Mouse (Mus musculus): ENCODE data around the gene Olfr74. TPM values are rescaled to one million over a fixed set of nuclear protein-coding genes. Genes with fewer than 3 reads are reported as not detected.
"Not testable (repeated sequence)": the region's sequence is repeated elsewhere in the genome, so short reads cannot be mapped to it uniquely, and the experiment has no call there.

The Olfr74 gene
- polyA plus RNA-seq (2014; fragmentation: Nextera tagmentation; extraction: Ambion mirVana): not detected in 2 replicates

GRCm38 (mm10) chr2:87974563-87974962 lies at the start of gene Olfr74:
Gene Olfr74 (minus strand): TSS chr2:87974663.
- no peak within 1 kb of the TSS for H3K4me3 ChIP-seq (ENCODE audit: low read depth, low read length)
- WGBS: 74% methylated on average over 3 of the region's 3 CpGs
- no peak for ATAC-seq (replicated peaks; ENCODE audit: insufficient number of reproducible peaks, low FRiP score, low TSS enrichment, low read depth)

DNA sequence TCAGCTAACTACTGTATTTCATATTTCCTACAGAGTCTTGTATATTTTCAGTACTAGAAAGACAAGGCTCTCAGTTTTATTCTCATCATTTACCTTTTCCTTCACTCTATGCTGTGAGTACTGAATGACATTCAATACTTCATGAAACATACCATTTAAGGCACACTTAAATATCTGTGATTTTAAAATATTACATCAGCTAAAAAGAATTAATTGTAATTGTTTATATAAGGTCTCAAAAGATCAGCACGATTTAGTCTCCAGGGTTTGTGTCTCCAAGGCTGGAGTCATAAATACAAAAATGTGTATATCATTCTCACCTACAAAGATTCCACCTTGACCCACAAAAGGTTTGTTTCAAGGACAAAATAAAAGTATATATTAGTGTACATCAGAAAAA lies 48.0 kb upstream of the Olfr74 start, which contains the start of gene Olfr1161:
Olfr1161 (plus strand) TSS at position 301 of the 400 bp plus-strand sequence.
- H3K36me3 ChIP-seq (replicated peaks; ENCODE audit: control insufficient read depth, insufficient read depth, low read depth, low read length); H3K4me1 ChIP-seq (ENCODE audit: control insufficient read depth, insufficient read depth, low read length); ATAC-seq (replicated peaks; ENCODE audit: insufficient number of reproducible peaks, low FRiP score, low TSS enrichment, low read depth); H3K9me3 ChIP-seq (replicated peaks; ENCODE audit: control insufficient read depth, low read length); DNase-seq (ENCODE audit: low spot score); H3K9ac ChIP-seq (replicated peaks; ENCODE audit: low read length); H3K4me3 ChIP-seq (ENCODE audit: low read depth, low read length); H3K27ac ChIP-seq (replicated peaks; ENCODE audit: low read depth, low read length); H3K27me3 ChIP-seq (ENCODE audit: control insufficient read depth, insufficient read depth, low read length); H3K4me2 ChIP-seq (ENCODE audit: low read depth, low read length): not testable (repeated sequence)
- 82% methylated on average over 1 of the region's 1 CpGs for WGBS

More at GRCm38 (mm10) chr2:87974563-87974962, at the start of gene Olfr74:
- DNase-seq (ENCODE audit: low spot score): no peak
- Histone ChIP-seq H3K4me1 (ENCODE audit: control insufficient read depth, insufficient read depth, low read length) (no peaks in the 10 kb centered on the region), H3K9ac (replicated peaks; ENCODE audit: low read length) (no peak within 1 kb of the TSS), H3K4me2 (ENCODE audit: low read depth, low read length) (no peak within 1 kb of the TSS), H3K27me3 (ENCODE audit: control insufficient read depth, insufficient read depth, low read length) (no peaks in the 10 kb centered on the region), H3K36me3 (replicated peaks; ENCODE audit: control insufficient read depth, insufficient read depth, low read depth, low read length) (no peaks in the 10 kb centered on the region), H3K9me3 (replicated peaks; ENCODE audit: control insufficient read depth, low read length) (no peaks in the 10 kb centered on the region), H3K27ac (replicated peaks; ENCODE audit: low read depth, low read length) (no peak within 1 kb of the TSS)

GRCm38 (mm10) chr2:88007515-88008318 lies 33.3 kb upstream of the Olfr74 start, which contains the start of gene Olfr1160:
Gene Olfr1160 (minus strand): TSS chr2:88008268.
- H3K9me3 ChIP-seq (replicated peaks; ENCODE audit: control insufficient read depth, low read length): no peaks in the 10 kb centered on the region
- no peak within 1 kb of the TSS for H3K4me3 ChIP-seq (ENCODE audit: low read depth, low read length)
- no peaks in the 10 kb centered on the region for H3K4me1 ChIP-seq (ENCODE audit: control insufficient read depth, insufficient read depth, low read length)
- no peaks in the 10 kb centered on the region for H3K27me3 ChIP-seq (ENCODE audit: control insufficient read depth, insufficient read depth, low read length)
- no peaks in the 10 kb centered on the region for H3K36me3 ChIP-seq (replicated peaks; ENCODE audit: control insufficient read depth, insufficient read depth, low read depth, low read length)
- DNase-seq (ENCODE audit: low spot score) (no peak), ATAC-seq (replicated peaks; ENCODE audit: insufficient number of reproducible peaks, low FRiP score, low TSS enrichment, low read depth) (no peak)
- H3K9ac ChIP-seq (replicated peaks; ENCODE audit: low read length): no peak within 1 kb of the TSS
- H3K27ac ChIP-seq (replicated peaks; ENCODE audit: low read depth, low read length): no peak within 1 kb of the TSS
- H3K4me2 ChIP-seq (ENCODE audit: low read depth, low read length): no peak within 1 kb of the TSS

DNA sequence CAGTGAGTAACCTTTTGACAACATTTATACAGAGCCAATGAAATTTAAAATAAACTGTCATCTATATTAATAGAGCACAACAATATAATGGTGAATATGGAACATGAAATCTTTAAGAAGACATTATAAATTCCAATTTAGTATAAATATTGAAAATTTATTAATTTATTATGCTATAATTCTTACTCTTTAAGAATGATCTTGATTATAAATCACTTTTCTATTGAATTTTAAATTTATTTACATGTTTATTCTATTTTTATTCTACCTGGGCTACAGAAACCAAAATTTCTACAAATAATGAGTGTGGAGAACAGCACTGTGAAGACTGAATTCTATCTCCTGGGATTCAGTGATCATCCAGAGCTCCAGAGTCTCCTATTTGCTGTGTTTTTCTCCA lies 15.3 kb upstream of the Olfr74 start, which contains the start of gene Olfr1158:
Olfr1158 (plus strand) TSS at position 301 of the 400 bp plus-strand sequence.
- no peaks in the 10 kb centered on the region for H3K36me3 ChIP-seq (replicated peaks; ENCODE audit: control insufficient read depth, insufficient read depth, low read depth, low read length)
- H3K9ac ChIP-seq (replicated peaks; ENCODE audit: low read length): no peak within 1 kb of the TSS
- no peak for DNase-seq (ENCODE audit: low spot score)
- no peak within 1 kb of the TSS for H3K4me2 ChIP-seq (ENCODE audit: low read depth, low read length)
- no peak within 1 kb of the TSS for H3K4me3 ChIP-seq (ENCODE audit: low read depth, low read length)
- H3K9me3 ChIP-seq (replicated peaks; ENCODE audit: control insufficient read depth, low read length): no peaks in the 10 kb centered on the region
- no peak for ATAC-seq (replicated peaks; ENCODE audit: insufficient number of reproducible peaks, low FRiP score, low TSS enrichment, low read depth)
- H3K27me3 ChIP-seq (ENCODE audit: control insufficient read depth, insufficient read depth, low read length): no peaks in the 10 kb centered on the region
- no peaks in the 10 kb centered on the region for H3K4me1 ChIP-seq (ENCODE audit: control insufficient read depth, insufficient read depth, low read length)
- no peak within 1 kb of the TSS for H3K27ac ChIP-seq (replicated peaks; ENCODE audit: low read depth, low read length)

DNA sequence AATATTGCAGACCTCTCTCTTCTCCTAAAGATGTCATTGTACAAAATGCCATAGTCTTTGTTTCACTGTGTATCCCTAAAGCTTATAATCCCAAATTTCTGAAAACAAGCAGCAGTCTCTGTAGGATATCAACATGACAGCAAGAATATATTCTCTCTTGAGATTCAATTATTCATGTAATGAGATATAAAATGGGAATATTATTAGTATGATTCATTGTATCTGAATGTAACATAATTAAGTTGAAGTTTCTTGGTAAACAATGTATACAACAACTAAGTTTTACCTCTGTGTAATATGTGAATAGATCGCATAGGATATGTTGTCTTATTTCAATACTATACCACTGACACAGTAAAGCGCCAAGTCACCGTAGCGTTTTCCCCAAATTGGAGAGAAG lies 6.3 kb downstream of the Olfr74 start, which contains the start of gene Olfr1157:
Olfr1157 (minus strand) TSS at position 101 of the 400 bp plus-strand sequence.
- no peak within 1 kb of the TSS for H3K9ac ChIP-seq (replicated peaks; ENCODE audit: low read length)
- H3K27me3 ChIP-seq (ENCODE audit: control insufficient read depth, insufficient read depth, low read length): no peaks in the 10 kb centered on the region
- H3K36me3 ChIP-seq (replicated peaks; ENCODE audit: control insufficient read depth, insufficient read depth, low read depth, low read length): no peaks in the 10 kb centered on the region
- H3K9me3 ChIP-seq (replicated peaks; ENCODE audit: control insufficient read depth, low read length): no peaks in the 10 kb centered on the region
- ATAC-seq (replicated peaks; ENCODE audit: insufficient number of reproducible peaks, low FRiP score, low TSS enrichment, low read depth) (no peak), DNase-seq (ENCODE audit: low spot score) (no peak)
- no peak within 1 kb of the TSS for H3K4me3 ChIP-seq (ENCODE audit: low read depth, low read length)
- 96% methylated on average over 4 of the region's 4 CpGs for WGBS
- H3K27ac ChIP-seq (replicated peaks; ENCODE audit: low read depth, low read length): no peak within 1 kb of the TSS
- H3K4me1 ChIP-seq (ENCODE audit: control insufficient read depth, insufficient read depth, low read length): no peaks in the 10 kb centered on the region
- no peak within 1 kb of the TSS for H3K4me2 ChIP-seq (ENCODE audit: low read depth, low read length)

DNA sequence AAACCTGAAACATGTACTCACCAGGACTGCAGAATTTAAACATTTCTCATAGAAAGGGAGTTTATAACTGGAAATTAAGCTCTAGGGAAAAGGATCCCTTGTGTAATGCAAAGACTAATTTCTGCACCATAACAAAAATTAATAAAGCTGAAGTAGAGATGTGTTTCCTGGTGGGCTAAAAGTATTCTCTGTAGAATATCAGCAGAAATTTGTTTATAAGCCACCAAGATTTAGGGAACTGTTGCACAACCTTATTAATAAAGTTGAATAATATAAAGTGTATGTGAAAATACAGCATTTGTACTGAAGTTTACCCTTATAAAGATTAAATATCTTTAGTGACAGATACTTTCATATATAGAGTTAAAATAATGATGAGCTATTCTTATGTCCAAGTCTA lies 21.5 kb downstream of the Olfr74 start, which contains the start of gene Olfr1156:
Olfr1156 (minus strand) TSS at position 101 of the 400 bp plus-strand sequence.
- Histone ChIP-seq H3K4me3 (ENCODE audit: low read depth, low read length) (no peak within 1 kb of the TSS), H3K4me1 (ENCODE audit: control insufficient read depth, insufficient read depth, low read length) (no peaks in the 10 kb centered on the region), H3K27ac (replicated peaks; ENCODE audit: low read depth, low read length) (no peak within 1 kb of the TSS), H3K27me3 (ENCODE audit: control insufficient read depth, insufficient read depth, low read length) (no peaks in the 10 kb centered on the region), H3K9me3 (replicated peaks; ENCODE audit: control insufficient read depth, low read length) (no peaks in the 10 kb centered on the region), H3K4me2 (ENCODE audit: low read depth, low read length) (no peak within 1 kb of the TSS), H3K36me3 (replicated peaks; ENCODE audit: control insufficient read depth, insufficient read depth, low read depth, low read length) (no peaks in the 10 kb centered on the region), H3K9ac (replicated peaks; ENCODE audit: low read length) (no peak within 1 kb of the TSS)
- no peak for ATAC-seq (replicated peaks; ENCODE audit: insufficient number of reproducible peaks, low FRiP score, low TSS enrichment, low read depth)
- no peak for DNase-seq (ENCODE audit: low spot score)

- no peaks in the 10 kb centered on the region for H3K27me3 ChIP-seq (ENCODE audit: control insufficient read depth, insufficient read depth, low read length)
- ATAC-seq (replicated peaks; ENCODE audit: insufficient number of reproducible peaks, low FRiP score, low TSS enrichment, low read depth): no peak
- WGBS: 92% methylated on average over 1 of the region's 1 CpGs
- no peak for DNase-seq (ENCODE audit: low spot score)
- H3K4me3 ChIP-seq (ENCODE audit: low read depth, low read length): no peak within 1 kb of the TSS
- no peaks in the 10 kb centered on the region for H3K4me1 ChIP-seq (ENCODE audit: control insufficient read depth, insufficient read depth, low read length)
- no peak within 1 kb of the TSS for H3K4me2 ChIP-seq (ENCODE audit: low read depth, low read length)
- H3K27ac ChIP-seq (replicated peaks; ENCODE audit: low read depth, low read length): no peak within 1 kb of the TSS
- no peaks in the 10 kb centered on the region for H3K36me3 ChIP-seq (replicated peaks; ENCODE audit: control insufficient read depth, insufficient read depth, low read depth, low read length)
- no peak within 1 kb of the TSS for H3K9ac ChIP-seq (replicated peaks; ENCODE audit: low read length)
- no peaks in the 10 kb centered on the region for H3K9me3 ChIP-seq (replicated peaks; ENCODE audit: control insufficient read depth, low read length)
Observed at GRCm38 (mm10) chr2:87945037-87945436, 29.4 kb downstream of the Olfr74 start, which contains the start of gene Olfr1155. Gene Olfr1155 (minus strand): TSS chr2:87945137.
